Mouse (Mus musculus) gastrocnemius, postnatal 36 days (tissue): ENCODE results near the gene Wdr20rt. TPM values are rescaled to one million over a fixed set of nuclear protein-coding genes. Genes with fewer than 3 reads are reported as not detected.

Source experiments
- total RNA-seq, 2 experiments: library from RNA; stranded (reverse); gene quantifications; 2 replicates each; pipeline ENCODE4 v1.2.3; 2021

The Wdr20rt gene
- total RNA-seq, 2 experiments from 2014 or later = not detected

Other genes with a start within 250 kb of the Wdr20rt start
- gene Prpf39, start 189.2 kb upstream of the Wdr20rt start, total RNA-seq = 10 to 100 TPM; 11.5 to 14.0 TPM
- gene Fkbp3, start 151.5 kb upstream of the Wdr20rt start, total RNA-seq = 100 to 1,000 TPM; 167 to 194 TPM
- gene Fancm, start 149.9 kb upstream of the Wdr20rt start, total RNA-seq = 1 to 10 TPM in 1 of 2 experiments, under 1 TPM in 1; 0.99 to 3.0 TPM
- gene Mis18bp1, start 52.9 kb upstream of the Wdr20rt start, total RNA-seq = under 1 TPM; 0.46 to 0.49 TPM